Mouse (Mus musculus): ENCODE measurements around the gene Prss56.

Gene Prss56

GRCm38 (mm10) chr1:87185526-87185925, 2.4 kb downstream of the Prss56 start:
- DNase-seq (ENCODE audit: low spot score in 2 of 2): peak in 1 of 2 experiments; percentile 14

- DNase-seq (ENCODE audit: low spot score in 2 of 2): no peak
Measured at GRCm38 (mm10) chr1:87186261-87187036, 3.3 kb downstream of the Prss56 start.

DNA sequence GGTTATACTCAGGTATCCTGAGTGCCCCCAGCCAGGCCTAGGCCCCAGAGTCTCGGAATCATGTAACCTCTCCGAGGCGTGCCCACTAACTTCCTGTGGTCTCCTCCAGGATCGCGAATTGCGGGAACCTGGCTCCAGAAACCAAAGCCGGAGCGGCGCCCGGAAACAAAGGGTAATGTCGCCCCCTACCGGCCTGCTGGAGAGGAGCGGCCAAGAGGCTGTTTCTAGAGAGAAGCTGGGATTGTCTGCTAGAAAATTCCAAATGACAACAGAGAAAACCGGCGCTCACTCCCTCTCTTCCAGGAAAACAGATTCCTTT, 3.9 kb downstream of the Prss56 start:
- peak in 1 of 2 experiments; percentile 59 for DNase-seq (ENCODE audit: low spot score in 2 of 2)

DNA sequence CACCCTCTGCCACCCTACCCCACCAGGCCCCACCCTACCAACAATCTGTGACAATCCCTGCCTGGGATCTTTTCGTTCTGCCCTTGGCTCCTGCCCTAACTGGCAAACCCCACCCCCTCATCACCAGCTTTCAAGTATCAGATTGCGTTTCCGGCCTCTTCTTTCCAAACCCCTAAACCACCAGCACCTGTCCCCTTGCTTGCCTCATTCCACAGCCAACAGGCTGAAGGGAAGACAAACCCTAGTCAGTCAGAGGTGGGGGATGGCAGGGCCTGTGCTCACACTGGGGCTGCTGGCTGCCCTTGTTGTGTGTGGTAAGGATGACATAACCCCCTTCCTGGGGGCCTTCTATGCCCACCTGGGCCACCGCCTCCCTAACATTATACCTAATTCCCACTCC, 7.3 kb downstream of the Prss56 start, which contains the start of gene Chrnd:
TSS of gene Chrnd (plus strand) at position 179 of the 400 bp plus-strand sequence.
- no peak for DNase-seq (ENCODE audit: low spot score in 2 of 2)

- no peak for DNase-seq (ENCODE audit: low spot score in 2 of 2)
Measured at GRCm38 (mm10) chr1:87197296-87197695, 14.2 kb downstream of the Prss56 start.

- DNase-seq (ENCODE audit: low spot score in 2 of 2): no peak
Measured at GRCm38 (mm10) chr1:87198119-87199065, 15.3 kb downstream of the Prss56 start.

GRCm38 (mm10) chr1:87200811-87201210, 17.7 kb downstream of the Prss56 start:
- DNase-seq (ENCODE audit: low spot score in 2 of 2): no peak

DNA sequence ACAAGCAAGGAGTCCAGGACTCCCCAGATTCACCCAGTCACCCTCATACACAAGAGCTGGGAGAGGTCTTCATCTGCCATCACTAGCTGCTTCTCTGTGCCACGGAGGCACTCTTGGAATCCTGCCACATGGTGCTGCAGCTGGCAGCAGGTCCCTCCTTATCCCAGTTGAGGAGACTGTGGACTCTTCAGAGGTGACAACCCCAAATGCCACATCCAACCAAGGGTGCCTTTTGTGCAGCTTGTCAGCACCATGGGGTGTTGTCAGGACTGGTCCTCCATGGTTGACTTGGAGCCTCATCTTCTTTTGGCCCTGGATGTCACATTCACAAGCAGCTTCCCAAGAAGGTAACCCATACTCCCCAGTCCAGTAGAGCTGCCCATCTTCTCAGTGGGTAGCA, 18.7 kb downstream of the Prss56 start:
- DNase-seq (ENCODE audit: low spot score in 2 of 2): no peak

DNA sequence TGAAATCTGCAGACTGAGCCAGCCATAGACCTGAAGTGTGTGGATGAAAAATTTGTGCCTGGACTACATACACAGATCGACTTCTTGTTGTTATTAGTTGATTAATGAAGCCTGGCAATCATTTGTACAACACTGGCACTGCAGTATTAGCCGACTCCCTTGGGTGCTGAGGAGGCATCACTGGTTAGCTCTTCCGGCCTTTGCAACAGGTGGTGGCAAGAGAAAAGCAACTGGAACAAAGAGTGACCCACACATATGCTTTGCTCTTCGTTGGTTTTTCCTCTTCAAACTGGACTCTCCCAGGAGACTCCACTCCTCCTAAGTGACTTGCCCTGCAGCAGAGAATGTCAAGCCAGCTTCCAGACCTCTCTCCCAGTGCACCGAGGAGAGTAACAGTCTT, 20.7 kb downstream of the Prss56 start:
- DNase-seq (ENCODE audit: low spot score in 2 of 2): no peak

DNA sequence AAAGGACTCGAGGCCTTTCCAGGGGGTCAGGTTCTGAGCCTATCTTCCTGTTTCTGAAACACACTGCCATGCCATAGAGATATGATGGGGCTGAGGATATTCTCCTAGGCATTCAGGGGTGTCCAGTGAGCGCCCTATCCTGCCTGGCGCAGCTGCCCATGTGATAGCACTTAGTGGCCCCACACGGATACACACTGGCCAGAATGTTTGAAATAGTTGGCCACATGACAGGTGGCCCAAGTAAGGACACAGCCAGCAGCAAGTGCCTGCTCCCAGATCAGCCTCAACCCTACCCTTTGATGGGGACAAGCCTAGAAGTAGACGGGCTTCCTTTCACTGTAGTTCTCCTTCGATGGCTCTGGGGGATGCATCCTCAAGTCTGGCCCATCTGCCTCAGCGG, 21.4 kb downstream of the Prss56 start, which contains the start of gene Chrng:
TSS of gene Chrng (plus strand) at position 193 of the 400 bp plus-strand sequence.
- no peak for DNase-seq (ENCODE audit: low spot score in 2 of 2)

GRCm38 (mm10) chr1:87205038-87205437, 21.9 kb downstream of the Prss56 start:
- no peak for DNase-seq (ENCODE audit: low spot score in 2 of 2)

DNA sequence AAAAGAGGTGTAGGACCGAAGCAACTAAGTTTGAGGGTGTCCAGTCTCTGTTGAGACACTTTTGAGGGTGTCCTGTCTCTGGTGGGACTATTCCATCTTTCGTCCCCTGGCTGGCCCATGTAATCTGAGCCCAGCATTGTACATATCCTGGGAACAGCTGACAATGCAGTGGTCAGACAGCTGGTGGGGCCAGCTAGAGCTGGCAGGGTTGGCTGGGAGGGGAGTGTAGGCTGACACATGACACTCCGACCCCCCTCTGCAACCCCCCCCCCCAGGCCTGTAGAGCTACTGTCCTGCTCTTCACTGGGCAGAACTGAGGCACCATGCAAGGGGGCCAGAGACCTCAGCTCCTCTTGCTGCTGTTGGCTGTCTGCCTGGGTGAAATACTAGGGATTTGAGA, 22.4 kb downstream of the Prss56 start:
- DNase-seq (ENCODE audit: low spot score in 2 of 2): no peak

- DNase-seq (ENCODE audit: low spot score in 2 of 2): no peak
Measured at GRCm38 (mm10) chr1:87206339-87206738, 23.2 kb downstream of the Prss56 start.

- DNase-seq (ENCODE audit: low spot score in 2 of 2): no peak
Measured at GRCm38 (mm10) chr1:87211431-87211830, 28.3 kb downstream of the Prss56 start.

GRCm38 (mm10) chr1:87213735-87214704, 30.9 kb downstream of the Prss56 start, which contains the start of gene Eif4e2:
Gene Eif4e2, plus strand, starts transcription at chr1:87213914.
- DNase-seq (ENCODE audit: low spot score in 2 of 2): peak; percentile 91 to 92

GRCm38 (mm10) chr1:87214748-87215147, 31.6 kb downstream of the Prss56 start:
- DNase-seq (ENCODE audit: low spot score in 2 of 2): no peak

- DNase-seq (ENCODE audit: low spot score in 2 of 2): no peak
Measured at GRCm38 (mm10) chr1:87217938-87218337, 34.8 kb downstream of the Prss56 start.

- no peak for DNase-seq (ENCODE audit: low spot score in 2 of 2)
Measured at GRCm38 (mm10) chr1:87225739-87226138, 42.6 kb downstream of the Prss56 start.

GRCm38 (mm10) chr1:87226409-87227159, 43.5 kb downstream of the Prss56 start:
- DNase-seq (ENCODE audit: low spot score in 2 of 2): no peak

GRCm38 (mm10) chr1:87227160-87227550, 44.0 kb downstream of the Prss56 start:
- DNase-seq (ENCODE audit: low spot score in 2 of 2): no peak

DNA sequence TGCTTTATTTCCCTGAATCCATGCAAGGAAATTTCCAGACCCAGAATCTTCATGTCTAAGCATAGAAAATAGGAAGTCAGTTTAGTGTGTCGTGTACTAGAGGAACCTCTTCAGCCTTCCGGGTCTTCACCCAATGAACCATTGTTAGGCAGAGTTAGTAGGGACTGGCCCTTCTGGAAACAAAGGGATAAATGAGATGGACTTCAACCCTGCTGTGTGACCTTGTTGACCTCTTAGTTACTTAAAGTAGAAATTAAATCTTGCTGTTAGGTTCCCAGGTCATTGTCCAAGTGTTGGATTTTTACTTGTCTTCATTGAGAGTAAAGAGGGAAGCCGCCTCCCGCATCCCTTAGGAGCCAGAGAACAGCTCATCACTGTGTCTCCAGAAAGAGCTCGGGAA, 47.5 kb downstream of the Prss56 start:
- no peak for DNase-seq (ENCODE audit: low spot score in 2 of 2)

Data from thymus, postnatal 10 days (tissue).